Mouse (Mus musculus) embryonic fibroblast, embryonic 13.5 days (primary cell): Measurements from ENCODE around the gene Fkbp2.

ENCODE experiments used
- CTCF ChIP-seq: IDR thresholded peaks from 2 replicates; pipeline ENCODE4 v1.5.1; 2011; ENCODE audit warnings: mild to moderate bottlenecking, control low read depth, low read length, moderate library complexity, borderline replicate concordance; ENCODE audit not compliant: insufficient read depth
- POLR2A ChIP-seq: IDR thresholded peaks from 2 replicates; pipeline ENCODE4 v1.6.1; 2011; ENCODE audit warnings: low read depth, mild to moderate bottlenecking, control low read depth, low read length, moderate library complexity

- TF ChIP-seq CTCF: peak; percentile 33; the same call in 1 of the 2 replicates
- no peak for TF ChIP-seq POLR2A
Observed at GRCm38 (mm10) chr19:6954046-6954445, 26.3 kb downstream of the Fkbp2 start.
